Mouse (Mus musculus) stomach, postnatal 0 days (tissue): ENCODE measurements at regions not wholly inside any gene's neighbourhood (a gene's known extent, or its start where the extent isn't known, plus 50 kb on each side); places are given as distances from the start of the nearest gene placed in this dataset.

ENCODE experiments used
- ATAC-seq: fragments of 200-750 bp; cut with Nextera tagmentation; 2 replicates; pipeline ENCODE4 v1.8.0; 2017; ENCODE audit not compliant: low FRiP score, low TSS enrichment
- DNase-seq: peaks from one replicate; pipeline ENCODE4 v3.0.0-alpha.2; 2016; ENCODE audit warnings: low spot score
- H3K27ac ChIP-seq: fragments of 300-500 bp; sonication (generic); replicated peaks from 2 replicates; pipeline ENCODE4 v1.5.1; 2014; ENCODE audit warnings: mild to moderate bottlenecking, control low read depth
- H3K27me3 ChIP-seq: fragments of 300-500 bp; sonication (generic); 2 replicates; pipeline ENCODE4 v1.6.1; 2014; ENCODE audit warnings: low read length; ENCODE audit not compliant: control insufficient read depth, insufficient read depth
- H3K36me3 ChIP-seq: fragments of 300-500 bp; sonication (generic); 2 replicates; pipeline ENCODE4 v1.6.1; 2014; ENCODE audit warnings: low read length, mixed read lengths; ENCODE audit not compliant: control insufficient read depth, insufficient read depth
- H3K4me1 ChIP-seq: fragments of 300-500 bp; sonication (generic); replicated peaks from 2 replicates; pipeline ENCODE4 v1.6.1; 2014; ENCODE audit warnings: antibody characterized with exemption; ENCODE audit not compliant: control insufficient read depth, insufficient read depth
- H3K4me2 ChIP-seq: fragments of 300-500 bp; sonication (generic); replicated peaks from 2 replicates; pipeline ENCODE4 v1.6.1; 2014; ENCODE audit warnings: low read depth, mild to moderate bottlenecking, control low read depth, moderate library complexity
- H3K4me3 ChIP-seq: fragments of 300-500 bp; sonication (generic); 2 replicates; pipeline ENCODE4 v1.5.1; 2014; ENCODE audit warnings: low read depth, low read length, control low read depth
- H3K9ac ChIP-seq: fragments of 300-500 bp; sonication (generic); 2 replicates; pipeline ENCODE4 v1.6.1; 2014; ENCODE audit warnings: mild to moderate bottlenecking, low read length, control low read depth, mixed read lengths
- H3K9me3 ChIP-seq: fragments of 300-500 bp; sonication (generic); 2 replicates; pipeline ENCODE4 v1.6.1; 2016; ENCODE audit warnings: low read length; ENCODE audit not compliant: control insufficient read depth
- CTCF ChIP-seq: IDR thresholded peaks from 2 replicates; pipeline ENCODE4 v1.5.1; 2016; ENCODE audit warnings: antibody characterized with exemption, low read depth, mild to moderate bottlenecking, moderate library complexity
- EP300 ChIP-seq: optimal IDR thresholded peaks from 2 replicates; pipeline ENCODE3; 2016; ENCODE audit warnings: antibody characterized with exemption
- WGBS: fragments of 180-500 bp; shearing (Covaris S2); extraction: QIAGEN DNeasy Blood & Tissue Kit; methylation state at CpG from one replicate; pipeline ENCODE4 v1.1.7; 2014; 5-methylcytosine and 5-hydroxymethylcytosine counted together

DNA sequence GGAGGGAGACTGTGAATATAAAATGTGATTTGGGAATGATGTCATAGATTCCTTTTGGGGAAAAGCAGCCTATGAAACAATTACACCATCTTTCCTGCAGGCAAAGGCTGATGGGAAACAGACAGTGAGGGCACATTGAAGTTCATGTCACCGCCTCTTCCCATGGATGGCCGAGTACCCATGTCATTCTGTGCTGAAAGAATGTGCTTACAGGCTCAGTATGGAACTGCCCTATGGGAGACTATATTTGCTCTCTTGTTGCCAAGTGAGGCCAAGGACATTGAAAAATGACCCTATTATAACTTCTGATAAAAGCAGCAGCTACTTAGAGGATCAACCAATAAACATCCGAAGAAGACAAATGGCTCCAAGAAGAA is 127.7 kb upstream of the Sash1 start:
- H3K4me3 ChIP-seq: no peak overlapping the region
- no peak overlapping the region for H3K9ac ChIP-seq
- DNase-seq (no peak), ATAC-seq (no peak)
- H3K36me3 ChIP-seq: no peaks in the 10 kb centered on the region
- H3K27ac ChIP-seq: no peak overlapping the region
- TF ChIP-seq EP300 (no peak), CTCF (no peak)
- H3K27me3 ChIP-seq: no peaks in the 10 kb centered on the region
- 62% methylated on average over 3 of the region's 3 CpGs for WGBS
- no peaks in the 10 kb centered on the region for H3K9me3 ChIP-seq
- no peak overlapping the region for H3K4me2 ChIP-seq
- H3K4me1 ChIP-seq: 0 out of 2 replicates have a peak, but pooled peaks cover 4% of the 10 kb centered on the region

- H3K27ac ChIP-seq: no peak overlapping the region
- no peaks in the 10 kb centered on the region for H3K36me3 ChIP-seq
- peak; percentile 70 for DNase-seq
- peak; percentile 63; the same call in 1 of the 2 replicates for ATAC-seq
- 41% methylated on average over 5 of the region's 5 CpGs for WGBS
- no peak overlapping the region for H3K4me3 ChIP-seq
- H3K4me2 ChIP-seq: no peak overlapping the region
- no peaks in the 10 kb centered on the region for H3K27me3 ChIP-seq
- TF ChIP-seq CTCF (peak; percentile 90), EP300 (no peak)
- H3K9ac ChIP-seq: no peak overlapping the region
- no peaks in the 10 kb centered on the region for H3K9me3 ChIP-seq
- 0 out of 2 replicates have a peak, but pooled peaks cover 4% of the 10 kb centered on the region for H3K4me1 ChIP-seq
Observed at GRCm38 (mm10) chr10:9012829-9013548, 127.1 kb upstream of the Sash1 start.

DNA sequence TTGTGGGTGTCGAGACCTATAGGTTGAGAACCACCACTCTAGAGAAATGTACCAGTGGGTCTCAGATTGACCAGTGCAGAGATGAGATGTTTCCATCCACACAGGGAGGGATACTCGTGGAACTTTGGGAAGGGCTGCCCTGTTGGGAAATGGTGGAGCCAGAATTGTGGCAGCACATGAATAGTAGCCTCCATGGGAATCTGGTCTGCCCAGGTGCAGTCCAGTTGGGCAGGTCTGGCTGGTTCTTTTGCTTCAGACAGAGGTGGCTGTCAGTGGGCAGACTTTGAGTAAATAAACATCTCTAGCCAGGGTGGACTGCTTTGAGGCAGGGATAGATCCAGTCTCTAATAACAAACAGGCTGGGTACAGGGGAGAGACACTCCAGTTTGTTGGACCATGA is 126.0 kb upstream of the Sash1 start:
- 73% methylated on average over 2 of the region's 2 CpGs for WGBS
- H3K4me1 ChIP-seq: 0 out of 2 replicates have a peak, but pooled peaks cover 4% of the 10 kb centered on the region
- no peak overlapping the region for H3K4me2 ChIP-seq
- TF ChIP-seq EP300: peak; percentile 58
- TF ChIP-seq CTCF: no peak
- no peak overlapping the region for H3K27ac ChIP-seq
- no peaks in the 10 kb centered on the region for H3K36me3 ChIP-seq
- no peak overlapping the region for H3K4me3 ChIP-seq
- ATAC-seq (no peak), DNase-seq (no peak)
- no peaks in the 10 kb centered on the region for H3K27me3 ChIP-seq
- no peaks in the 10 kb centered on the region for H3K9me3 ChIP-seq
- no peak overlapping the region for H3K9ac ChIP-seq

- no peak for ATAC-seq
- H3K27me3 ChIP-seq: no peaks in the 10 kb centered on the region
- H3K4me2 ChIP-seq: no peak overlapping the region
- H3K9me3 ChIP-seq: no peaks in the 10 kb centered on the region
- no peak overlapping the region for H3K9ac ChIP-seq
- H3K4me1 ChIP-seq: 0 out of 2 replicates have a peak, but pooled peaks cover 4% of the 10 kb centered on the region
- no peaks in the 10 kb centered on the region for H3K36me3 ChIP-seq
- H3K4me3 ChIP-seq: no peak overlapping the region
- no peak overlapping the region for H3K27ac ChIP-seq
- no peak for TF ChIP-seq EP300
- no peak for TF ChIP-seq CTCF
- DNase-seq: no peak
- WGBS: 85% methylated on average over 13 of the region's 13 CpGs
Observed at GRCm38 (mm10) chr10:9010191-9010590, 124.3 kb upstream of the Sash1 start.

DNA sequence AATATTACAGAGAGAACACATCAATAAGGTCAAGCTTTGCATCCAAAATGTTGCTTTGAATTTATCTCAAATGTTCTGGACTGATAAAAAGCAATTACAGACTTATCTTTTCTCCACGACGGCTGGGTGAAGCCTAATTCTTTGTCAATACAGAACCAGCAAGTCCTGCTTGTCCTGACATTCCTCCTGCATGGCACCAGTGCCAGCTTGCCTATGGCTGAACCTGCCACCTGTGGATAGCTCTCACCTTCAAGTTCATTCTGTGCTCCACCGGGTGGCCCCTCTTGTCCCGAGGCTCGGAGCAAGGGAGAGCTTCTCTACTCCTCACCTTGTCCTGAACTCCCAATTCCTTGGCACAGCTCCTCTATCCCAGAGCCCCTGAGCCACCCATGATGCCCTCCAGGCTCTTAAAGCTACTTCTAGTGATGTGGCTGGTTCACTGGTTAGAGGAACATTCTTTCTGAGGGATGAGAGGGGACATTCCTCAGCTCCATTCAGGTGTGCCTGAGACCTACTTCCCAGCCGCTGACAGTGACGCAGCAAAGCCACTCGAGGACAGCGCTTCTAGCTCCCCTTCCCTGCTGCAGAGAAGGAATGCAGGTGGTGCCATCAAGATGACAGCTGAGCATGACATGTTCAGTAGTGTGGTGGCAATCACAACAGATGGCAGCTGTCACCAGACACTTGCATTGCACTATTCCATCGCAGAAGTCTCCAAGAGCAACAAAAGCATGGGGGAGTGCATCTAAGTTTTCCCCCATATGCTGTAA is 119.5 kb upstream of the Sash1 start:
- no peak for DNase-seq
- Histone ChIP-seq H3K27ac (peak overlapping the region; percentile 77), H3K4me2 (no peak overlapping the region; the same call in 1 of the 2 replicates), H3K36me3 (no peaks in the 10 kb centered on the region), H3K9ac (no peak overlapping the region), H3K4me3 (no peak overlapping the region), H3K9me3 (no peaks in the 10 kb centered on the region), H3K27me3 (no peaks in the 10 kb centered on the region), H3K4me1 (no peaks in the 10 kb centered on the region)
- peak; percentile 54; the same call in 1 of the 2 replicates for ATAC-seq
- 57% methylated on average over 10 of the region's 10 CpGs for WGBS
- TF ChIP-seq EP300 (peak; percentile 68), CTCF (no peak)

GRCm38 (mm10) chr10:9002261-9002660 is 116.4 kb upstream of the Sash1 start:
- ATAC-seq: no peak
- 60% methylated on average over 5 of the region's 5 CpGs for WGBS

More at GRCm38 (mm10) chr10:9002261-9002660, 116.4 kb upstream of the Sash1 start:
- Histone ChIP-seq H3K36me3 (no peaks in the 10 kb centered on the region), H3K4me1 (peaks cover 3% of the 10 kb centered on the region; the same call in 1 of the 2 replicates), H3K9me3 (no peaks in the 10 kb centered on the region), H3K4me2 (no peak overlapping the region), H3K27me3 (no peaks in the 10 kb centered on the region), H3K9ac (no peak overlapping the region), H3K27ac (no peak overlapping the region), H3K4me3 (no peak overlapping the region)
- no peak for DNase-seq
- TF ChIP-seq EP300: no peak
- no peak for TF ChIP-seq CTCF
